Mouse (Mus musculus): ENCODE data around the gene Tnni3.
"Not testable (repeated sequence)": the region's sequence is repeated elsewhere in the genome, so short reads cannot be mapped to it uniquely, and the experiment has no call there.

The Tnni3 gene

DNA sequence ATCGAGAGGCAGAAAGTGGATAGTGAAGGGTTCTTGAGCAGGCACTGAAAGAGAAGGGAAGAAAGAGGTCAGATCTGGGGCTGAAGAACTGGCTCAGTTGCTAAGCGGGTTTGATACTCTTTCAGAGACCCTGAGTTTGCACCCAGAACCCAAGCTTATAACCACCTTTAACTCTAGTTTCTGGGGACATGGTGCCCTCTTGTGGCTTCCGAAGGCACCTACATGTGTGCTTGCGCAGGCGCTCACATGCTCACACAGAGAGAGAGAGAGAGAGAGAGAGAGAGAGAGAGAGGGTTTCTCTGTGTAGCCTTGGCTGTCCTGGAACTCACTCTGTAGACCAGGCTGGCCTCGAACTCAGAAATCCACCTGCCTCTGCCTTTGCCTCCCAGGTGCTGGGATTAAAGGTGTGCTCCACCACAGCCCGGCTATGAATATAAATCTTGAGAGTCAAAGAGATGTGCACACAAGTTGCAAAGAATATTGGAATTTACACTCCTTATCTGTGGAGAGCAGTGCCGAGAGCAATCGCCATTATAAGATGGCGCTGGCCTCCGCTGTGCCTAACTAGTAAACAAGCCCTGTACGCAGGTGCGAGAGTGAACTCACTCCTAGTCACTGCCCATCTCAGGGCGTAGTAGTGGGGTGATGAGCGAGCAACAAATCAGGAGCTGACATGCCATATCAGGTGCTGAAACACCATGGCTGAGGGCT, at the start of gene Tnni3:
TSS of gene Tnni3 (minus strand) at position 18 of the 711 bp plus-strand sequence.
- not testable (repeated sequence) for DNase-seq (ENCODE audit: low spot score in 2 of 2)

GRCm38 (mm10) chr7:4572361-4572760, 48.3 kb upstream of the Tnni3 start:
- not testable (repeated sequence) for DNase-seq (ENCODE audit: low spot score in 2 of 2)

DNA sequence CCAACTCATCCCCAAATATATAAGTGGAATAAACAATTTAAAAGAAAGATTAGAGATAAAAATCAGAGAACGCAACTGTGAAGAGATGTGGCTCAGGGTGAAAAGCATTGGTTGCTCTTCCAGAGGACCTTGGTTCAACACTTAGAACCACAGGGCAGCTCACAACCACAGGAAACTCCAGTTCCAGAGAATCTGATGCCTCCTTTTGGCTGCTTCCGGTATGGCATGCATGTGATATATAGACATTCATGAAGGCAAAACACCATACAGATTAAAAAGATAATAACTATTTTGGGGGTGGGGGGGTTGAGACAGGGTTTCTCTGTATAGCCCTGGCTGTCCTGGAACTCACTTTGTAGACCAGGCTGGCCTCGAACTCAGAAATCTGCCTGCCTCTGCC, 38.6 kb upstream of the Tnni3 start:
- no peak for DNase-seq (ENCODE audit: low spot score in 2 of 2)

DNA sequence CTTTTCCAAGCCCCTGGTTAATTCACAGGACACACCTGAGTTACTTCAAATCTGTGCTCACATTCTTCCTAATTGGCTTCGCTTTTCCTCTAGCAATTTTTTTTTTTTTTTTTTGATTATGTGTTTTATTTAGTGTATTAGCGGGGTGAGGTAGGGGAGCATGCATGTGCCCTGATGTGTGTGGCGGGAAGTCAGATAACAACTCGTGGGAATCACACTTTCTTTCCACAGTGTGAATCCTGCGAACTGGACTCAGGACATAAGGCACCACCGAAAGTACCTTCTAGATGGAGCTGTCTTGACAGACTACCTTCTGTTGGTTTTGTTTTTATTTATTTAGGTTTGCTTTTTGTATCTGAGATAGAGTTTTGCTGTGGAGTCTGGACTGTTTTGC, 33.1 kb upstream of the Tnni3 start:
- DNase-seq (ENCODE audit: low spot score in 2 of 2) = no peak

DNA sequence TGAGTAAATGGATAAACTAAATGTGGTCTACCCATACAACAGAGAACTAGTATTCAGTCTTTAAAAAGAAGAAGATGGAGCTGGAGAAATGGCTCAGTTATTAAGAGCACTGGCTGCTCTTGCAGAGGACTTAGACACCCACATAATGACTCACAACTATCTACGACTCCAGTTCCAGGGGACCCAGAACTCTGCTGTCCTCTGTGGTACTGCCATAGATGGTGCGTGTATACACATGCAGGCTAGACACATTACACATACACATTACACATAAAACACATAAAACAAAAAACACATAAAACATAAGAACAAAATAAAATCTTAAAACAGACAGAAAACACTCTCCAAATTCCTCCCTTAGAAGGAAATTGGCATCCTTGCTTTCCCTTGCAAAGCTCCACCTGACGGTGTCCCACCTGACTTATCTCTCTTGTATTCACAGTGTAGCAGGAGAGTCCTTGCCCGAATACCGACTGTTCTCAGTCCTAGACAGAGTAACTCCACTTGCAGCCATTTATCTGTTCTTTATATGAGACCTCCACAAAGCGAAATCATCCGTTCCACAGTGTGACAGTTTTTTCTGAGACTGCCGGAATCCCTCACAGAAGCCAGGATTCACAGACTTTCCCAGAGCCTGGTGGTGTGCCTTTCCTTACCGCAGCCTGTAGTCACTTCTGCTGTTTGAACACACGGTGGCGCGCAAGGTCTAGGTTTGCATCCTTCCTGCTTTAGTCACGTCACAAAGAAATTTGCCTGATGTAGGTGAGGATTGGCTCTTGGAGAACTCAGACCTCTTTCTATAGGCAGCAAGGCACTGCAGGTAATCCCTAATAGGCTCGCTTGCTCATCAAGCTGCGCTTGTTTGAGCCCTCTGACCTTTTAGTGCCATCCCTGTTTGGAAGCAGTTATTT, 32.5 kb upstream of the Tnni3 start:
- peak; percentile 50 to 76 for DNase-seq (ENCODE audit: low spot score in 2 of 2)

DNA sequence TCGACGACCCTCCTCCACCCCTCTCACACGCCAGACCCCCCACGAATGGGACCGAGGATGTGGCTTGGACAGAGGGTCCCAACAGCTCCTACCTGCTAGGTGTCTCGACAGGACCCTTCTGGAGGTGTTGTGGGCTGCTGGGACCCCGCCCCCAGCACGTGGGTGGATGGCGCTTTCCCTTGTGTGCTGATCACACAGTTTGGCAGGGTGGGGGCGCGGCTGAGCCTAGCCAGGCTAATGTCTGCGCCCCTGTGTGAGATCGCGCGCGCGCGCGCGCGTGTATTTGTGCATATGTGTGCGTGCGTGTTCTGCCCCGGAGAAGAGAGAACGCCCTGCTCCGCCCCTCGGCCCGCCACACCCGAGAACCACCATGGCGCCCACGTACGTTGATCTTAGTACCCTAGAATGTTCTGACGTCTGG, 23.2 kb upstream of the Tnni3 start, which contains the start of gene Syt5:
TSS of gene Syt5 (minus strand) at position 321 of the 421 bp plus-strand sequence.
- peak; percentile 76 to 78 for DNase-seq (ENCODE audit: low spot score in 2 of 2)

DNA sequence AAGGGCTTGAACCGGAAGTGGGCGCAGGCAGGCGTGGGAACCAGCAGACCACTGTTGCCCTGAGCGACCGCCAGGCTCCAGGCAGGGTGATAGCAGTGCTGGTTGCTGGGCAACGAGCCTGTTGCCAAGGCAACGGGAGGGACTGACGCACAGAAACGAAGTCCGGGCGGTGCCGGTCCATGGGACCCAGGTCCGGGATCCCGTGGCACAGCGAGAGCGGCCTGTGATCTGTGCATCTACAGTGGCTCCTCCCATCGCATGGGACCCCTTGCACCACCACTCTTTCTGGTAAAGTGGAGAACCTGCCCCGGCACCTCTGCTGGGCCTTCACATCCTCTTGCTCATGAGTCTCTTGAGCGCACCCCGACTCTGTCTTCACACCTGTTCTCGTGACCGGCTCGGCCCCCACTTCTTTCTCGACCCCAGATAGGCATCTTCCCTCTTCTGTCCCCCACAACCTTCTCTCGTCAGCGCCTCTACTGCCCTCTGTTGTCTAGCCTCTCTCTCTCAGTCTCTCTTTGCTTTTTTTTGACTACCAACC, 22.6 kb upstream of the Tnni3 start:
- peak; percentile 95 to 96 for DNase-seq (ENCODE audit: low spot score in 2 of 2)

DNA sequence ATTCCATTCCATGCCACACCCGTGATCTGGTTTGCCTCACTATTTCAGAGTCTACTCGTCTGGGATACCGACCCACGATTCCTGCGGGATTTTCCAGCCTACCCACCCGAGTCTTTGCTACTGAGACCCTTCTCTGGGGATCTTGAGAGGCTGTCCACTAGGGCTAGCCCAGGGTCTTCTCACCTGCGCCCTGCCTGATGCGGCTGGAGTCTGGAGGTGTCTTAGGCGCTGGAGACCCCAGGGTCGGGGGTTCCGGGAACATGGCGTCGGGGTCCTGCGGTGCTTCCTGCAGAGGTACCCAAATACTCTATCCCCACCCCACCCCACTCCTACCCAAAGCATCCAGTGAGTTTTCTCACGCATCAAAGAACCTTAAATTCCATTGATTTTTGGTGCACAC, 22.0 kb upstream of the Tnni3 start:
- DNase-seq (ENCODE audit: low spot score in 2 of 2) = no peak

DNA sequence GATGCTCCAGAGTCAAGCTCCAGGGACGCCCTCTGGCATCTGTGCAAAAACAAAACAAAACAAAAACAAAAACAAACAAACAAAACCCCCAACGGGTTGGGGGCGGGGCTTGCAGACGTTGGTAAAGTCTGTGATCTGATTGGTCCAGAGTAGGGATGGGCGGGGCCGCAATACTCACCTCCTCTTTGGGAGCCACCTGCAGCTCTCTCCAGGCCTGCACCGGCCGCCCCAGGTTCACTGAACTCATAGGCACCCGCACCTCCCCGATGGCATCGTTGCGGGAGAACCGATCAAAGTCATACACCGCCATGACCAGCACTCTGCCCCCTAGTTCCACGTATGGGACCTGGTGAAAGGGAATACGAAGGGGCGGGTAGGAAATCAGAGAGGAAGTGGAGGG, 18.0 kb upstream of the Tnni3 start:
- DNase-seq (ENCODE audit: low spot score in 2 of 2) = no peak

GRCm38 (mm10) chr7:4541344-4541743, 17.3 kb upstream of the Tnni3 start:
- DNase-seq (ENCODE audit: low spot score in 2 of 2) = no peak

GRCm38 (mm10) chr7:4539019-4539418, 15.0 kb upstream of the Tnni3 start:
- no peak for DNase-seq (ENCODE audit: low spot score in 2 of 2)

DNA sequence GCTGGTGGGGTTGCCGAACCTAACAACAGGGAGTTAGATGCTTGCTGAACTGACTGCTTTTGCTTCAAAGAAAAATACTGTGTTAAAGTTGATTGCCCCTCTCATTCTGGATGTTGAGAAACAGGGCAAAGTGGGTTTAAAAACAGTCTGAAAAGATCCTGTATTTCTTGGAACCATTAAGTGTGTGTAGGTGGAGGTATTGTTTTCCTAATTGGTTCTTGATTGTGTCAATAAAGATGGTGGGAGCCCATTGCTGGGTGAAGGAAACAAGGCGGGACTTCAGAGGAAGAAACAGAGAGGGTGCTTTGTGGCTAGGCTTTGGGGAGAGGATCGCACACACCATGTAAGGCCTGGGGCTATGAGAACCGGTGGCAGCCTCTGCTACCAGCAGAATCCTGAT, 13.2 kb upstream of the Tnni3 start:
- DNase-seq (ENCODE audit: low spot score in 2 of 2) = no peak

DNA sequence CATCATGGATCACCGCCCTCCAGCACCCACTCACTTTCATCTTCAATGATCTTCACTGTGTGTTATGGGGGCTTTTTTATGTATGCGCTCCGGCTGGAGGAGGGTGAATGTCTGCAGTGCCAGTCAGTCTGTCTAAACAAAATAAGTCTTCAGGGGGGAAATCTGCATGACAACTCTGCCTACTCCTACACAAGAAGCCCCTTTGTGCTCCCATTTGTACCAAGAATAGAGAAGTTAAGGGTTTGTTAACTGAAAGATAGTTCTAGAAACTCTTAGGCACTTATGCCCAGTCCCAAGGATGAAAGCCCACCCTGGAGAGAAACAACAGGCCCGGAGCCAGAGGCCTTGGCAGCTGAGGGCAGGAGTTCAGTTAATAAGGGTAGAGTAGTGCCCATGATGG, 12.3 kb upstream of the Tnni3 start:
- no peak for DNase-seq (ENCODE audit: low spot score in 2 of 2)

DNA sequence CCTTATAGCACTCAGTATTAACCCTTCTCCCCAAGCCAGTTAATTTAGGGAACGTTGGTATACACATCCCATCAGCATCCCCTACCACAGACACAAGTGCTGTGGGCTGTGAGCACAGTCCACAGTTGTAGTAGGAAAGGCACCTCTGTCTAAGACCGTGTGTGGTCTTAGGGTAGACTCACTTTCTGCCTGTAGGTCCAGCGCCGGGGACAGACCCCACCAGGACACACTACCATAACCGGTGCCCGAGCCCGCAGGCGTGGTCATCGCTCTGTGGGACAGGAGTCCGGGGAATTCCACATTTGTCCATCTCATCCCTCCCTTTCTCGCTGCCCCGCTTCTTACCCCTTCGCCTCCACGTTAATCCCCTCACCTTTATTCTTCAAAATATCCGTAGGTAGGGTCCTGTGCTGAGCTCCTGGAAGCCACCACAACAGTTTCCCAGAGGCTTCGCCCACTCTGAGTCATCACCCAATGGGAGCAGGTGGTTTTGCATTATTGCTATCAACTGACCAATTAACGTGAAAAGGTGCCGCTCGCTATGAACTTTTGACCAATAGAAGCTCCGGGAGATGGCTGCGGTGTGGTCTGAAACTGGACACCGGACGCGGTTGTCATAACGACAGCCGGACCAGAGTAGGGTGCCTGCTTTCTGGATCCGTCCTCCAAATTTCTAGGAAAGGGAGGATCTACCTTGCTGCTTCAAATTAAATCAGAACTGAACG, 8.1 kb upstream of the Tnni3 start, which contains the start of gene Dnaaf3:
TSS of gene Dnaaf3 (minus strand) at position 449 of the 725 bp plus-strand sequence.
- DNase-seq (ENCODE audit: low spot score in 2 of 2) = no peak

GRCm38 (mm10) chr7:4530166-4530565, 6.1 kb upstream of the Tnni3 start:
- DNase-seq (ENCODE audit: low spot score in 2 of 2) = not testable (repeated sequence)

DNA sequence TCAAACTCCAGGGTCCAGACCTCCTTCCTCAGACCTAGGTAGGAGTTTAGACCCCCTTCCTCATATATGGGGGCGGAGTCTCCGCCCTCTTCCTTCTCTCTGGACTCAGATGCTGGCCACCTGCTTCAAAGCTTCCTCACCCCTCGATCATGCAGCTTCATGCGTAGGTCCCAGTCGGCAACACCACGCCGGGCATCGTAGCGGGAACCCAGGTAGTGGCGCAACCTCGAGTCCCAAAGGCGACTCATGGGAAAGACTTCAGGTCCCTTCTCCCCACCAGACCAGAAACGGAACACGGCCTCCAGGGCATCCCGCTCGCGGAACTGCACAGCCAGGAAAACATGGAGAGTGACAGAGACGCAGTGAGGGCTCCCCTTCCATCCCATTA, 3.3 kb upstream of the Tnni3 start:
- DNase-seq (ENCODE audit: low spot score in 2 of 2) = no peak

DNA sequence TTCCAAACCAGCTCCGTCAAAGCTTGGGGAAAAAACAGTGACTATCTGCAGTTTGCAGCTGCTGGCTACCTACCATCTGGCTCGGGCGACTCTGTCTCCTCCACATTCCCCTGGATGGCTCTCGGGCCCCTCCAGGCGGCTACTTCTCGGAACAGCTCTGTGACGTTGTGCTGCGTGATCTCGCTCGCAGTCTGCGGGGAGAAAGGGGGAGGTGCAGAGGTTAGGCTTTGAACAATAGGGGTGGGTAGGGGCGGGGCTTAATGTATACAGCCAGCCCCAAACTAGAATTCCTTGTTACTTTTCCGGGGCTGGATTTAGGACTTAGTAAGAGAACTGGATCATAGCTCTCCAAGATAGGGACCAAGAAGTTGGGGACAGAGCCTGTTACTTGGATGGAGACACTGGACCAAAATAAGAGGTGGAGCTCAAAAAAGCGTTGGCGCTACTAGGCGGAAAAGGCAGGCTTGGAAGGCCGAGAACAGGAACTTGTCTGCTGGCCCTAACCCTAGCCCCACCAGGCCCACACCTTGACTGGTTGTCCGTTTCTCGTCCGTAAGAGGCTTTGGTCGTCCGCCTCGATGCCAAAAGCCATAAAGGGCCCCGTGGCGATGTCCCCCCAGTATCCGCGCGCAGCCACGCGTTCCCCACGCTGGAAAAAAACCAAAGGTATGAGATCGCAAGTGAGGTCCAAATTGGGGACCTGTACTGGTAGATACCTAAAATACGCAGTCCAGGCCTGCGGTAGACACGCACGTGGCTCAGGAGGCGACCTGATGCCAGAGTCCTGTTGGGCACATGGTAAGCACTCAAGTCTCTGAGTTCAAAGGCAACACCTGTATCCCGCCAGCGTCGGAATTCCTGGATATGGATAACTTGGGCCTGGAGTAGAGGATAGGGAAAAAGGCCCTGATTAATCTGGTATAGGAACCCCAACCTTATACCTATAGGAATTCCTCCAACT, 2.6 kb upstream of the Tnni3 start:
- peak; percentile 61 to 74 for DNase-seq (ENCODE audit: low spot score in 2 of 2)

GRCm38 (mm10) chr7:4523205-4524130, 561 bp downstream of the Tnni3 start:
- no peak for DNase-seq (ENCODE audit: low spot score in 2 of 2)

GRCm38 (mm10) chr7:4522292-4522691, 1.7 kb downstream of the Tnni3 start:
- DNase-seq (ENCODE audit: low spot score in 2 of 2) = no peak

Measured in frontal cortex, postnatal 10 days (tissue).